Mouse (Mus musculus): Measurements from ENCODE around the gene Tnfrsf25. TPM values are rescaled to one million over a fixed set of nuclear protein-coding genes. Genes with fewer than 3 reads are reported as not detected.

The Tnfrsf25 gene
- total and polyA plus RNA-seq, 3 experiments, result 1.5 TPM; not detected in 2

DNA sequence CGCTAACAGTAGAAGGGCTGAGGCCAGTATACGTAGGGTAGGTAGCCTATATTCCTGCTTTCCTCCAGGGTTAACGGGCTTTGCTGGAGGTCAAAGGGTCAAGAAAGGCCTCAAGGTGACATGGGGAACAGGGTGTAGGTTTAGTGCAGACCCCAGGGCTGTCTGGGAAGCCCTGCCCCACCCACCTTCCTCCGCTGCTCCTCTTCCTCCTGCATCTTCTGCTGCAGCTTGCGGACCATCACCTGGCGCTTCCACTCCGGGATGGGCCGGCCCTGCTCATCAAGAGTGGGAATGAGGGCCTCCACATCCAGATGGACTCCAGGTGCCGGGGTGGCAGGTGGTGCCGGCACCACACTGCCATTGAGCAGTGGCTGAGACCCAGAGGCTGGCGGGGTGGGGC, 12.2 kb downstream of the Tnfrsf25 start:
- Histone ChIP-seq H3K9ac (ENCODE audit: insufficient read depth, low read depth) (no peak overlapping the region), H3K4me1 (ENCODE audit: control insufficient read depth in 1 of 2, insufficient read depth in 2 of 2) (peaks cover 19 to 21% of the 10 kb centered on the region in 2 experiments), H3K27me3 (replicated peaks) (peaks cover 96% of the 10 kb centered on the region), H3K9me3 (replicated peaks; ENCODE audit: low read length) (peaks cover 48% of the 10 kb centered on the region), H3K27ac (ENCODE audit: insufficient read depth, low read depth) (no peak overlapping the region), H3K4me2 (ENCODE audit: insufficient read depth, low read depth, poor library complexity, severe bottlenecking) (no peak overlapping the region), H3K4me3 (replicated peaks in 1 of 3; ENCODE audit: low read depth in 2 of 3, low read length in 2 of 3, poor library complexity in 1 of 3) (no peak overlapping the region), H3K79me2 (replicated peaks; ENCODE audit: control insufficient read depth, extremely low read depth, insufficient read depth, poor library complexity, severe bottlenecking) (no peaks in the 10 kb centered on the region), H3K36me3 (replicated peaks in 1 of 2; ENCODE audit: control insufficient read depth in 1 of 2, insufficient read depth in 1 of 2, low read length in 1 of 2) (no peaks in the 10 kb centered on the region)
- in situ Hi-C loops (cut with MboI; ENCODE audit: low pct_ligation_motif_present, low pct_unique_long_range_greater_than_20kb, low sequenced_read_pairs) (no loop called here), dilution Hi-C loops (cut with MboI; ENCODE audit: extremely low pct_ligation_motif_present, extremely low pct_unique_long_range_greater_than_20kb, low sequenced_read_pairs) (no loop called here)
- no peak for DNase-seq (ENCODE audit: extremely low read depth)
- no peak for TF ChIP-seq NELFE (IDR thresholded peaks at IDR 0.05; ENCODE audit: low read depth, low read length)
- TF ChIP-seq UBTF (IDR thresholded peaks at IDR 0.05; ENCODE audit: low read depth, low read length), result no peak
- TF ChIP-seq MYC (IDR thresholded peaks at IDR 0.05; ENCODE audit: low read depth, low read length), result no peak
- no peak for TF ChIP-seq RCOR1 (conservative IDR thresholded peaks at IDR 0.05; ENCODE audit: low read depth, low read length)
- TF ChIP-seq JUND (conservative IDR thresholded peaks at IDR 0.05; ENCODE audit: low read depth, low read length), result no peak
- TF ChIP-seq USF2 (conservative IDR thresholded peaks at IDR 0.05; ENCODE audit: low read depth, low read length), result no peak
- no peak for TF ChIP-seq ZC3H11A (IDR thresholded peaks at IDR 0.05; ENCODE audit: low read depth, low read length)
- no peak for TF ChIP-seq ZNF384 (IDR thresholded peaks at IDR 0.05; ENCODE audit: low read depth, low read length)
- TF ChIP-seq ZKSCAN1 (IDR thresholded peaks at IDR 0.05; ENCODE audit: borderline replicate concordance, low read depth, low read length), result no peak
- TF ChIP-seq POLR2A (IDR thresholded peaks at IDR 0.05; ENCODE audit: low read depth, low read length), result no peak
- no peak for TF ChIP-seq TCF12 (IDR thresholded peaks at IDR 0.05; ENCODE audit: low read depth, low read length)
- TF ChIP-seq KAT2A (IDR thresholded peaks at IDR 0.05; ENCODE audit: insufficient replicate concordance, low read length), result no peak
- no peak for TF ChIP-seq MAFK (IDR thresholded peaks at IDR 0.05; ENCODE audit: insufficient replicate concordance, low read length)
- no peak for TF ChIP-seq SIN3A (IDR thresholded peaks at IDR 0.05; ENCODE audit: low read length)
- no peak for TF ChIP-seq RAD21 (IDR thresholded peaks at IDR 0.05; ENCODE audit: low read depth, low read length)
- TF ChIP-seq NRF1 (IDR thresholded peaks at IDR 0.05; ENCODE audit: low read depth, low read length), result no peak

- Histone ChIP-seq H3K27ac (ENCODE audit: insufficient read depth, low read depth) (no peak overlapping the region), H3K4me2 (ENCODE audit: insufficient read depth, low read depth, poor library complexity, severe bottlenecking) (no peak overlapping the region), H3K9ac (ENCODE audit: insufficient read depth, low read depth) (no peak overlapping the region), H3K27me3 (replicated peaks) (peaks cover 95% of the 10 kb centered on the region), H3K36me3 (replicated peaks in 1 of 2; ENCODE audit: control insufficient read depth in 1 of 2, insufficient read depth in 1 of 2, low read length in 1 of 2) (no peaks in the 10 kb centered on the region), H3K79me2 (replicated peaks; ENCODE audit: control insufficient read depth, extremely low read depth, insufficient read depth, poor library complexity, severe bottlenecking) (no peaks in the 10 kb centered on the region), H3K4me3 (replicated peaks in 1 of 3; ENCODE audit: low read depth in 2 of 3, low read length in 2 of 3, poor library complexity in 1 of 3) (no peak overlapping the region), H3K9me3 (replicated peaks; ENCODE audit: low read length) (peaks cover 48% of the 10 kb centered on the region), H3K4me1 (ENCODE audit: control insufficient read depth in 1 of 2, insufficient read depth in 2 of 2) (peaks cover 15 to 20% of the 10 kb centered on the region in 2 experiments)
- TF ChIP-seq EP300 (IDR thresholded peaks at IDR 0.05; ENCODE audit: low read length) (no peak), BHLHE40 (IDR thresholded peaks at IDR 0.05; ENCODE audit: low read depth, low read length) (no peak), E2F4 (IDR thresholded peaks at IDR 0.05; ENCODE audit: insufficient replicate concordance, low read depth, low read length) (no peak), MAFK (IDR thresholded peaks at IDR 0.05; ENCODE audit: insufficient replicate concordance, low read length) (no peak), ETS1 (conservative IDR thresholded peaks at IDR 0.05; ENCODE audit: low read depth, low read length) (no peak), MYC (IDR thresholded peaks at IDR 0.05; ENCODE audit: low read depth, low read length) (no peak), UBTF (IDR thresholded peaks at IDR 0.05; ENCODE audit: low read depth, low read length) (no peak), MAX (IDR thresholded peaks at IDR 0.05; ENCODE audit: low read length) (no peak), ZC3H11A (IDR thresholded peaks at IDR 0.05; ENCODE audit: low read depth, low read length) (no peak)
- DNase-seq (ENCODE audit: extremely low read depth), result no peak
- in situ Hi-C loops (cut with MboI; ENCODE audit: low pct_ligation_motif_present, low pct_unique_long_range_greater_than_20kb, low sequenced_read_pairs) (no loop called here), dilution Hi-C loops (cut with MboI; ENCODE audit: extremely low pct_ligation_motif_present, extremely low pct_unique_long_range_greater_than_20kb, low sequenced_read_pairs) (no loop called here)
Observed at GRCm38 (mm10) chr4:152128784-152129183, 13.1 kb downstream of the Tnfrsf25 start.
